Mouse (Mus musculus) heart, adult 11 months (tissue): ENCODE measurements around the gene Zkscan1.

Experiments
- DNase-seq: peaks from one replicate; pipeline ENCODE4 v3.0.0; 2022

Zkscan1 gene

DNA sequence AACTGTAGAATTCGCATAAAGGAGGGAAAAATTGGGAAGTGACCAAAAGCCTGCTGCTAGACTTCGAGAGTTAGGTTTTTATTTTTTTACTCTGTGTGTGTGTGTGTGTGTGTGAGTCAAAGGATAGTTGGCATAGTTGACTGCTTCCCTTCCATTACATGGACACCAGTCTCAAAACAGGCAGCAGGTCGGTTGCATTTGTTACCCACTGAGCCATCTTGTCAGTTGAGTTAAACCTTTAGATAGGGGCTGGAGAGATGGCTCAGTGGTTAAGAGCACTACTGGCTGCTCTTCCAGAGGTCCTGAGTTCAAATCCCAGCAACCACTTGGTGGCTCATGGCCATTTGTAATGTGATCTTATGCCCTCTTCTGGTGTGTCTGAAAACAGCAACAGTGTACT, 33.2 kb downstream of the Zkscan1 start:
- no peak for DNase-seq

DNA sequence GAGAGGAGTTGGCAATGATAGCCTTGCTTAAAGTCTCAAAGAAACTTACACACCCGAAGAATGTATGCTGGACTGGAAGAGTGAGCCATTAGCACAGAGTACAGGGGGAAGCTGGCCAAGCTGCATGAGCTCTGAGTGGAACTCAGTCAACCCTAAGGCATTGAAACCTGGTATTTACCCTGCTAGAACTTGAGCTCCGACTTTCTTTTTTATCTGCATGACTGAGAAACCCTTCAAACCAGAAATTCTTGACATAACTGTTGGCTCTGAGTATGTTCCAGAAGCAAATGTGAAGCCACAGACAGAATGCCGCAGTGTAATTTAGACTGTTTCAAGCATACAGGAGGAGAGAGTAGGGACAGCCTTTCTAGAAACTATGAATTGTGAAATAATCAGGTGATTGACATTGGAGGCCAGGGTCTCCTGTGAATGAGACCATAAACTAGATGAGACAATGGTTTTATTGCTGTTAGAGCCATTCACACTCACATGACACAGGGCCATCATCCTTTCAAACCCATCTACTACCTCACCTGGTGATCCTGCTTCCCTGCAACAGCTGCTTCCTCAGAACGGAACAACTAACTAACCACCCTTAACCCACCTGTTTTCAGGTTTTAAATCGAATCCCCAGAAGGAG, 47.7 kb downstream of the Zkscan1 start:
- no peak for DNase-seq

DNA sequence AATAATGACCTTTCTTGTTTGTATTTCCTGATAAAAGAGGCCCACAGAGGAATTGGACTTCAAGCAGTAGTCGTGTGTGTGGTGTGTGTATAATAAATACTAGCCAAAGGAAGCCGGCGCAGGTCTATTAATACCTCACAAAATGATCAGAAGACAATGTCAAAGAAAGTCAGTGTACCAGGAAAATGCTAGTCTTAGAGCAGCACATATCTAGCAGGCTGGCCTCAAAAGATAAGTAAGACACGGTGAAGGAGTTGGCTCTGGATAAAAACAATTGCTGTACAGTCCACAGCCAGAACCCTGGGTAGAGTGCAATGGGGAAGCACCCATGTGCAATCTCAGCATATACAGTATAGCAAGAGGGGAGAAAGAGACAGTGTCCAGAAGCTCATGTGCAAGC, 52.4 kb downstream of the Zkscan1 start:
- DNase-seq: no peak

DNA sequence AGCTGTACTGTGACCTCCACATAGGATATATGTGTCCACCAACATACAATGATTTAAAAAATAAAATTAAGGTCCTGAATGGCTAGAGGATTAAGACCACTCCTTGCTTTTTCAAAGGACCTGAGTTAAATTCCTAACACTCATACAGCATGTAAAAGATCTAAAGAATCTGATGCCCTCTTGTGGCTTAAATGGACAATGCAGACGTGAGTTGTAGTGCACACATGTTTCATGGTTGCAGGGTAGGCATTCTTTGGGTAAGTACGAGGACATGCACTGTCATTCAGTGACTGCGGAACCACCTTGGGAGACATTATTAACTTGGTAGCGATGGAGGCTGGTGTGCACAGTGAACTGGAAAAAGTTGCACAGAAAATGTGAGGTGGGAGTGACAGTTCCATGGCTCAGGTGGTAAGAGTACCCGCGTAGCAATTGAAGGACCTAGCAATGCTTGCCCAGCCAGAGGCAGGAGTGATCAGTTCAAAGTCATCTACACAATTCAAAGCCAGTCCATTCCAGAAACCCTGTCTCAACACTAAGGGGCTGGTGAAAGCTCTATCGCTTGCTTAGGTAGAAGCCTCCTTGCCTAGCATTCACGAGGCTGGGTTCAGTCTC, 53.2 kb downstream of the Zkscan1 start:
- no peak for DNase-seq

DNA sequence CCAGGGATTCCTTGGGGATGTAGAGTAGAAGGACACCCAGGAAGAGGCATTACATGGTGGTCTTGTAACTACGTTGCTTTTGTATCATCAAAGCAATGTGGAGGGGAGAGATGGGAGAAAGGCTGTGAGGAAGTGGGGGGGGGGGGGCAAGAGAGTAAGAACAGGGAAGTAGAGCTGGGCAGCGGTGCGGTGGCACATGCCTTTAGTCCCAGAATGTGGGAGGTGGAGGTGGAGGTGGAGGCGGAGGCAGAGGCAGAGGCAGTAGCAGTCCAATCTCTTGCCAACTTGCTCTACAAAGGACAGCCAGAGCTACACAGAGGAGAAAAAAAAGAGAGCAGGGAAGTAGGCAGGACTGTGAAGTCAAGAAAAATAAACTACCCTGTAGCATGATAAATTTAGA, 53.7 kb downstream of the Zkscan1 start:
- no peak for DNase-seq

DNA sequence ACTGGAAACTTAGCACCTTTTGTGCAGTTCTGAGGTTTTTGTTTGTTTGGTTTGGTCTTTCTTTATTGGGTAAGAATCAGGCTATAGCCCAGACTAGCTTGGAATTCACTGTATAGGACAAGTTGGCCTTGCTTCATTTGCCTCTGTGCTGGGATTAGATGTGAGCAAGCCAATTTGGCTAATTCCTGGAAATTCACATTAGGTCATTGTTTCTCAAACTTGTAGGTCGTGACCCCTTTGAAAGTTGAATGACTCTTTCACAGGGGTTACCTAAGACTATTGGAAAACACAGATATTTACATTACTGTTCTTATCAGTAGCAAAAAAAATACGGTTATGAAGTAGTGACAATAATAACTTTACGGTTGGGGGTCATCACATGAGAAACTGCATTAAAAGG, 69.5 kb downstream of the Zkscan1 start:
- DNase-seq: no peak

DNA sequence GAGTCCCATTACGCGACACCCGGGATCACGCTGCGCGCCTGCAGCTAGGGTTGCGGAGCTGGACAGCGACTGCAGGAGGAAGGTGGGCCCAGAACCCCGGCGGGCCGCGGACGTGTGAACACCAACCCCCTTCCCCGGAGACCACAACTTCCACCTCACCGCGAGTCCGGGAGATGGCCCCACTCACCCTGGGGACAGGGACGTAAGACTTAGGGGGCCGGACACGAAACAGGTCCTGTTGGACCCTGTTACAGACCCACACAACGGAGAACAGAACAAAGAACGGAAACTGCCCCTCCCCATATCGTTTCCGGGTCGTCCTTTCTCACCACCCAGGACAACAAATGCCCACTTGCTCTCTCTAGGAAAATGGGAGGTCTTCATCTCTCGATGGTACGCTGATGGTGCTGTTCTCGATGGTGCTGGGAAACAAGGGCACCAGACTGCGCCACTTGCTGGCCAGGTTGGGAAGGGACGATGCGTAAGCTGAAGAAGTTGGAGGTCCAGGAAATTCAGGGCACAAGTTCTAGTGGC, 70.6 kb downstream of the Zkscan1 start, which contains the start of gene Zfp113:
Gene Zfp113, minus strand, starts transcription at position 302 of the 534 bp plus-strand sequence.
- DNase-seq: peak; percentile 99
